Mouse (Mus musculus) CD4-positive, CD25-positive, alpha-beta regulatory T cell, adult 4 months (primary cell): ENCODE data around the gene C730034F03Rik. TPM values are rescaled to one million over a fixed set of nuclear protein-coding genes. Genes with fewer than 3 reads are reported as not detected.
A peak's percentile ranks its signal among the peaks of the same experiment; 100 is the strongest.

Experiments
- ATAC-seq: one replicate; pipeline ENCODE4 v1.8.0; 2017
- polyA plus RNA-seq, 2 experiments: library from polyadenylated mRNA; unstranded; fragments of 100-300 nt; shearing (Covaris generic); gene quantifications; one replicate each; pipeline ENCODE4 v1.2.1; 2017

C730034F03Rik gene
- polyA plus RNA-seq, 2 experiments from 2014 or later = 5.7 to 8.2 TPM

DNA sequence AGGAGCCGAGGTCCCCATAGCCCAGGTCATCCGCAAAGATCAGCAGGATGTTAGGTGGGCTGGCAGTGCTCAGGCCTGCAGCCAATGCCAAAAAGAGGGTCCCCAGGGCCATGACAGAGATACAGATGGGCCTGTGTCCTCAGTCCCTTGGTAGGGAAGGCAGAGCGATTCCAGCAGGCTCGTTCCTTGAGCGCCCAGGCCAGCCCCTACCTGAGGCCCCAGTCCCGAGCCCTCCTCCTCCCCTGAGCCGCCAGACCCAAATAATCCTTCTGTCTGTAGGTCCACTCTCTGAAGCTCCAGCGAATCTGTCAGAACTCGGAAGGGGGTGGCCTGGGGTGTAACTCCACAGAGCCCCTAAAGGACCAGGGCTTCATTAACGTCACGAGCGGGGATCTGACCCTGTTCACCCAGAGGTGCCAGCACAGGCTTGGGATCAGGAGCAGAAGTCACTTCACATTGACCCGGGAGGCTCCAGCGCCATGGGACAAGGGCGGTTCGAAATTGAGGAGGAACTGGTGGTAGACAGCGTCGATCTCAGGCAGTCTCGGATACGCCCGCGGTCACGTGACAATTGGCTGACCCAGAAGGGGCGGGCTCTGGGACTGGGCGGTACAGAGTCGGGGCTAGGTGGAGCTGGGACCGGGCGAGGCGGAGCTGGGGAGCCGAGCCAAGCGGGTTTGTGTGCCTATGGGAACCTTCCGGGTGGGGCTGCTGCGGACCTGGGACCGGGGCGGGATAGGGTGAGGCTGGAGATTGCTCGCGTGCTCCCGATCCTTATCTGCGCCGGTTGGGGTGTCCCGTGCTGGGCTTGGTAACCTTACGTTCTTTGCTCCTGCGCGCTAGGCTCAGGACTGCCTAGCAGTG lies 46.5 kb downstream of the C730034F03Rik start:
- ATAC-seq = peak; percentile 98

DNA sequence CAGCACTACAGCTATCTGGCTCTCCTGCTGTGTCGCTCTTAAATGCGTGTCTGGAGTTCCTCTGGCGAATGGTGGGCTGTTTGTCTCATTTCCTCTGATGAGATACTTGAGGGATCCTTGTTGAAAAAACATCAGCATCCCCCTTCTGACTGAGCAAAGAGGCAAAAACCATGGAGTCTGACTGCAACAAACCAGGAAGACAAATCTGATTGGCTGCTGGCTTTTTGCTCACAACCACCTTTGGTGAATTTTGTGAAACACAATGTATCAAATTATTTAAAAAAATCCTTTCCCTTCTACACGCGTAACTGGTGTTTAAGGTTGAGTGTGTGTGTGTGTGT lies 47.1 kb downstream of the C730034F03Rik start:
- peak; percentile 39 for ATAC-seq

DNA sequence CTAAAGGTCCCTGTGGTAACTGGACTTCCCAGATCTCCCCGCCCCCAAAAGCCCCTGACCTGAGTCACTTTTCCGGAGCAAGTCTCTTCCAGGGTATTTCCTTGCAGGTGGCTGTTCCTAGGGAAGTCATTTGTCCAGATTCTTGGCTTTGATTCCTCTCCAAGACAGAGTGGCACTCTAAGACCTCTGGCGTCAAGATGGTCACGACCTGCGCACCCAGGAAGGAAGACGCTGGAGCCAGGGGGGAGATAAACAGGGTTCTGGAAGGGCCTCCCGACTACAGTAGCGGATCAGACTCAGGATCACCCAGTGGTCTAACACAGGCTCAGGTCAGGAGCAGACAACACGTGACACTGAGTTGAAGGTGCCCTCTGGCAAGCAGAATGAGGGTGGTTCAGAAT lies 47.7 kb downstream of the C730034F03Rik start, which contains the start of gene Arsa:
Arsa (minus strand) TSS at position 335 of the 401 bp plus-strand sequence.
- ATAC-seq = no peak

DNA sequence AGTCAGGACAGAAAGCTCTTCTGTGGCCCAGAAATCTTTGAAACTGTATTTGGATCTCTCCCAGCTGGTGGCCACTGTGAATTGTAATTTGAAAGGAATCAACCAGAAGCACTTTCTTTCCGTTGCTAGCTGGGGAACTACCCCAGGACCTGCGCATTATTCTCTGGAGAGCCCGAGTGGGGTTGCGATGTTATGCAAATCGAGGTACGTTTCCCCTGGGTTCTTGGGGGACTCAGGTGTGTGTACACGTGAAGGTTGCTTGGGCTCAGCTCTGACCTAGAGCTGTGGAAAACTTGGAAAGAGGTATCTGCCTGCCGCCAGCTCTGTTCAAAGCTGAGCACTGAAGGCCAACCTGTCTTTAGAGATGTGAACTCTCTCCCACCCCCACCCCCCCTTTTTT lies 48.4 kb downstream of the C730034F03Rik start:
- no peak for ATAC-seq

DNA sequence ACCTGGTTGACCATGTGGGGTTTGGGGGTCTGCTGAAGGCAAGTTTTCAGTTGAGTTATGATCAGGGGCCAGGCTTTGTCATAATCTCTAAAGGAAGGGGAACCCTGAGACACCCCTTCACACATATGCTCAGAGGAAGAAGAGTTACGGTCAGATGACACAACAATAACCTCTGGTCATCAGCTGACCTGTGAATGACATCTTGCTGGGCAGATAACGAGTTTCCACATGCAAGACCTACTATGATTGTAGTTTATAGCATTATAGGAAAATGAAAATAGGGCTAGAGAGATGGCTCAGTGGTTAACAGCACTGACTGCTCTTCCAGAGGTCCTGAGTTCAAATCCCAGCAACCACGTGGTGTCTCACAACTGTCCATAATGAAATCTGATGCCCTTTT lies 49.2 kb downstream of the C730034F03Rik start:
- no peak for ATAC-seq

Other genes with a start within 250 kb of the C730034F03Rik start
- gene Plxnb2, start 248.8 kb upstream of the C730034F03Rik start, polyA plus RNA-seq = 1 to 10 TPM in 1 of 2 experiments, under 1 TPM in 1; 0.85 to 2.8 TPM
- gene Dennd6b, start 233.1 kb upstream of the C730034F03Rik start, polyA plus RNA-seq = 10 to 100 TPM; 13.5 to 18.4 TPM
- gene Ppp6r2, start 218.0 kb upstream of the C730034F03Rik start, polyA plus RNA-seq = 10 to 100 TPM; 25.3 to 28.0 TPM
- gene Sbf1, start 114.3 kb upstream of the C730034F03Rik start, polyA plus RNA-seq = 100 to 1,000 TPM in 1 of 2 experiments, 10 to 100 TPM in 1; 87.6 to 124 TPM
- not detected for gene Adm2, start 106.9 kb upstream of the C730034F03Rik start, polyA plus RNA-seq
- gene Miox, start 95.2 kb upstream of the C730034F03Rik start, polyA plus RNA-seq = not detected
- gene Lmf2, start 73.9 kb upstream of the C730034F03Rik start, polyA plus RNA-seq = 10 to 100 TPM; 23.5 to 40.7 TPM
- 100 to 1,000 TPM; 189 to 193 TPM for gene Ncaph2, start 73.9 kb upstream of the C730034F03Rik start, polyA plus RNA-seq
- gene Sco2, start 55.7 kb upstream of the C730034F03Rik start, polyA plus RNA-seq = 1 to 10 TPM; 1.6 to 3.0 TPM
- not detected for gene Tymp, start 52.5 kb upstream of the C730034F03Rik start, polyA plus RNA-seq
- 1 to 10 TPM in 1 of 2 experiments, not detected in 1; 2.5 TPM for gene Odf3b, start 50.3 kb upstream of the C730034F03Rik start, polyA plus RNA-seq
- gene Klhdc7b, start 44.7 kb upstream of the C730034F03Rik start, polyA plus RNA-seq = not detected
- not detected for gene Syce3, start 19.1 kb upstream of the C730034F03Rik start, polyA plus RNA-seq
- under 1 TPM; 0.28 to 0.62 TPM for gene Cpt1b, start 3.7 kb upstream of the C730034F03Rik start, polyA plus RNA-seq
- not detected for gene Gm44502, start 107 bp downstream of the C730034F03Rik start, polyA plus RNA-seq
- gene Chkb, start 319 bp downstream of the C730034F03Rik start, polyA plus RNA-seq = 10 to 100 TPM; 54.6 to 66.7 TPM
- gene Mapk8ip2, start 24.3 kb downstream of the C730034F03Rik start, polyA plus RNA-seq = under 1 TPM; 0.32 to 0.44 TPM
- 10 to 100 TPM; 10.2 to 12.6 TPM for gene Arsa, start 47.8 kb downstream of the C730034F03Rik start, polyA plus RNA-seq
- gene Shank3, start 70.0 kb downstream of the C730034F03Rik start, polyA plus RNA-seq = not detected
- not detected for gene Acr, start 138.7 kb downstream of the C730034F03Rik start, polyA plus RNA-seq
- 1 to 10 TPM; 1.3 to 2.2 TPM for gene Rabl2, start 162.3 kb downstream of the C730034F03Rik start, polyA plus RNA-seq